Mouse (Mus musculus): ENCODE measurements around the gene Lmx1b. TPM values are rescaled to one million over a fixed set of nuclear protein-coding genes. Genes with fewer than 3 reads are reported as not detected.

Gene Lmx1b
- polyA plus RNA-seq, 1 experiment: not detected

DNA sequence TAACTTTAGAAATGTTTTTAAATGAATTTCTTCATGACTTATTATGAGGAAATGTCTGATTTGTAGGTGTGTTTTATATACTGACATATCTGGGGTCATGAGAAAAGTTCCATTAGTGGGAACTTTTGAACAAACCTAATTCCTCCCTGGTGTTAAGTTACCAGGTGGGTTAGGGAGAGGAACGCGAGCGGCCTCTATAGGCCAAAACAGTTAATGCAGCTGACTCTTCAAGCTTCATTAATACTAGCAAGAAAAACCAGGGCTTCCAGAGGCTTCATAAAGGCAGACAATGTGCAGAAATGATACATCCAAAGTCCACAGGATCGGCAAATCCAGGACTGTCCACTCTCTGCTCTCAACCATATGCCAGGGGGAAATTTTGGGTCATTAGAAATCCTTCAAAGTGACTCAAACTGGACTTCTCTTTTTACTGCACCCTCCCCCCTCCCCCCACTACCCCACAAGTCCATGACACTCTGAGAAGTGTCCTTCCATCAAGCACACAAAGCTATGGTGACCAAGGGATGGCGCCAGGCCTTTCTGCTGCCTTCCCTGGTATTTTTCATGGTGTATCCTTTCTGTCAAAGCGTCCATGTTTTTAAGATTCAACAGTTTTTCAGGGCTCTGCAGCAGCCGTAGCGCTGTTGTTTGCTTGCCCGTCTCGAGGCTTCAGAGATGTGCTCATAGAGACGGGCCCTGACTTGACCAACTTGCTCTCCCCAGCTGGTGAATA, 97.4 kb downstream of the Lmx1b start:
- DNase-seq (ENCODE audit: low read depth): no peak

DNA sequence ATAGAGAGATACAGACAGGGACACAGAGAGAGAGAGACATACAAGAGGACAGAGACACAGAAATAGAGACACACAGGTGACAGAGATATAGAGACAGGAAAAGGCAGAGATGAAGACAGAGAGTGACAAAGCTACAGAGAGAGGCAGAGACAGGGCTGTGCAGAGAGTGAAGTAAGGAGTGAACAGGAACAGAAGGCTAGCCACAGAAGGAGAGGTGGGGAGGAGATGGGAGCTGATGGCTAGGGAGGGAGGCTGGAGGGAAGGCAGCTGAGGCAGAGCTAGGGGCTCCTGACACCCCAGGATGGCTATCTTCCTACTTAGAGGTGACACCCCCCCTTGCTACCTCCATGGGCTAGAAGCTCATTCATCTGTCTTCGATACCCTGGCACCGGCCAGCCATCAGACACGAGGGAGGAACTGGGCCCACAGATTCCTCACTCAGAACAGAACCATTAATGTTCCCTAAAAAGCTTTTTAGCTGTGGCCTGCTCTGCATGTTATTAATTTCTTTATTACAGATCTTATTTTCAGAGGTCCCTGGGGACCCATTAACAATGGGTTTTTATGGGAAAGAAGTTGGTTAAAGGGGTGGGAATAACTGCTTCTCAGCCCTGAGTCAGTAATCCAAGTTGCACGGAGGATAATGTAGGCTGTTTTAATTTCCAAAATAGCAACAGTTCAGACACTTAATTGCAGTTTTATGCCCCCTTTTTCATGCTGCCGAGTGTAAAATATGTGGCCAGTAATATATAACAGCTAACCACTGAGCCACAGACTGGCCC, 114.8 kb downstream of the Lmx1b start:
- DNase-seq (ENCODE audit: low read depth): no peak

DNA sequence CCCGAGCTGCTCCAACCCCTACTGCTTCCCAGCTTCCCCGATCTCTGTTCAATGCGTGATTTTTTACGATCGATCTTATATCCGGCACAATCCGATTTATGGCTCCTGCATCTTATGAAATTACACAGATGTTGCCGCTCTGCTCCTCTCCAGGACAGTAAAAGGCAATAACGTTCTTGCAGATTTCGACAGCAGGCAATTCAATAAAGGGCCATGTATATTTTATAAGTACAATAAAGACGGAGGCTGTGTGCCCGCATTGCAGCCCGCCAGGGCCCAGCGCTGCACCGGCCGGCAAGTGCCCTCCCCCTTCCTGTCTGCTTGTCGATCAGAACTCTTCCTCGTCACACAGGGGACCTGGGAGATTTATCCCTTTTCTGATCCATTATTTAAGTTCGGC, 124.5 kb downstream of the Lmx1b start:
- DNase-seq (ENCODE audit: low read depth): no peak

DNA sequence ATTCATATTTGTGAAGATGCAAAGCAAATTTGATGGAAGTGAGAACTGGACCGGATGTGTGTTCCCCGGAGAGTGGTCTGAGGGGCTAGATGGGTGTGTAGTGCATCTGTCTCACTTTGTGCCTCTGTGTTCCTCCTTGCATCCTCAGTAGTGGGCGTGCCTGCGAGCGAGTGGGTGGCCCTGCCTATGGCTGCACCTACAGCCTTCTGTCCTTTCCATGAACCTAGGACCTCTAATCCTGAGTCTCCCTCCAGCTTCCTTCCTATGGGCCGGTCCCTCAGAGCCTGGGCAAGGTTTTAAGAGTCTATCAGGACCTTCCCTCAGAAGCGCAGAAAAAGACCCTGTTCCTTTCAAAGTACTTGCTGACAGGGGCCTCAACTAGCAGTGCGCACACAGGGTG, 124.9 kb downstream of the Lmx1b start:
- no peak for DNase-seq (ENCODE audit: low read depth)

Other genes with a start within 250 kb of the Lmx1b start
- 8.9 and 10.0 TPM in 2 replicates for gene Zbtb34, start 209.2 kb downstream of the Lmx1b start, polyA plus RNA-seq (2012; rRNA removed)
- gene Zbtb43, start 172.0 kb downstream of the Lmx1b start, polyA plus RNA-seq (2012; rRNA removed): 9.9 and 10.2 TPM in 2 replicates
- 29.0 and 31.2 TPM in 2 replicates for gene Mvb12b, start 247.4 kb upstream of the Lmx1b start, polyA plus RNA-seq (2012; rRNA removed)

Data from gonadal fat pad, adult 2 months (tissue).